Mouse (Mus musculus): Measurements from ENCODE around the gene Slfn8.

GRCm38 (mm10) chr11:83039156-83039555 lies 18.5 kb upstream of the Slfn8 start:
- no peak for TF ChIP-seq CTCF (IDR thresholded peaks at IDR 0.05; ENCODE audit: extremely low read depth, insufficient read length, insufficient replicate concordance, low read depth, low read length)
- TF ChIP-seq POLR2A (IDR thresholded peaks at IDR 0.05; ENCODE audit: low read depth, low read length), result no peak

All from small intestine, adult 2 months (tissue).